In genomic region chr3:79567703-79568362, GRCm38 (mm10) we compare ENCODE assay signal across 8 mouse cellular contexts. TPM values are rescaled to one million over a fixed set of nuclear protein-coding genes. Genes with fewer than 3 reads are reported as not detected.
DNase-seq lines count a peak whose midpoint lies in the region; ATAC-seq and TF ChIP-seq lines count a peak whose summit lies in the region.

Gene Fnip2 (minus strand): TSS chr3:79567796.

- peak within 1 kb of the TSS; percentile 89 for H3K9ac ChIP-seq in heart, embryonic 15.5 days
- peak within 1 kb of the TSS; percentile 87 for H3K9ac ChIP-seq in liver, embryonic 14.5 days (replicated peaks)
- H3K9ac ChIP-seq in neural tube, embryonic 11.5 days (ENCODE audit: low read length) = peak within 1 kb of the TSS; percentile 84
- peak within 1 kb of the TSS; percentile 76 for H3K9ac ChIP-seq in stomach, postnatal 0 days (ENCODE audit: low read length)

- peak; percentile 40 to 49 for DNase-seq in CD8-positive naive resting alpha-beta T cell, adult 2 months (ENCODE audit: low read depth in 2 of 2, low spot score in 2 of 2)
- DNase-seq in c-Kit-positive CD71-negative TER-119-negative erythroid progenitor cells, embryonic 14.5 days (ENCODE audit: low read depth) = peak; percentile 77
- DNase-seq in forebrain, embryonic 10.5 days (ENCODE audit: extremely low spot score, low spot score) = peak; percentile 96
- peak; percentile 92 to 97 for DNase-seq in kidney, postnatal 25 days
- DNase-seq in liver, embryonic 14.5 days (ENCODE audit: low read depth in 3 of 3, low spot score in 3 of 3) = peak; percentile 92 to 94 (median 93)
- peak; percentile 94 for DNase-seq in neural tube, embryonic 11.5 days (ENCODE audit: low spot score)
- DNase-seq in stomach, postnatal 0 days (ENCODE audit: low spot score) = peak; percentile 96

- no peaks in the 10 kb centered on the region for H3K27me3 ChIP-seq in forebrain, embryonic 10.5 days (ENCODE audit: poor library complexity, severe bottlenecking)
- H3K27me3 ChIP-seq in heart, embryonic 15.5 days = no peaks in the 10 kb centered on the region
- no peaks in the 10 kb centered on the region for H3K27me3 ChIP-seq in liver, embryonic 14.5 days (ENCODE audit: control insufficient read depth, insufficient read depth, low read length)
- no peaks in the 10 kb centered on the region for H3K27me3 ChIP-seq in neural tube, embryonic 11.5 days (ENCODE audit: control insufficient read depth, insufficient read depth, low read length)
- H3K27me3 ChIP-seq in stomach, postnatal 0 days (ENCODE audit: control insufficient read depth, insufficient read depth, low read length) = no peaks in the 10 kb centered on the region

- peak within 1 kb of the TSS; percentile 95 for H3K4me2 ChIP-seq in heart, embryonic 15.5 days
- peak within 1 kb of the TSS; percentile 91 for H3K4me2 ChIP-seq in liver, embryonic 14.5 days (ENCODE audit: low read depth)
- H3K4me2 ChIP-seq in neural tube, embryonic 11.5 days (ENCODE audit: low read depth) = peak within 1 kb of the TSS; percentile 92
- H3K4me2 ChIP-seq in stomach, postnatal 0 days (replicated peaks; ENCODE audit: low read depth) = peak within 1 kb of the TSS; percentile 93

- TF ChIP-seq CTCF in liver, embryonic 14.5 days (IDR thresholded peaks at IDR 0.05; ENCODE audit: low read depth) = no peak
- TF ChIP-seq CTCF in stomach, postnatal 0 days (IDR thresholded peaks at IDR 0.05; ENCODE audit: low read depth) = no peak

- no peaks in the 10 kb centered on the region for H3K36me3 ChIP-seq in forebrain, embryonic 10.5 days (replicated peaks)
- H3K36me3 ChIP-seq in heart, embryonic 15.5 days = no peaks in the 10 kb centered on the region
- H3K36me3 ChIP-seq in liver, embryonic 14.5 days (replicated peaks; ENCODE audit: control insufficient read depth, insufficient read depth, low read depth) = no peaks in the 10 kb centered on the region
- H3K36me3 ChIP-seq in neural tube, embryonic 11.5 days (ENCODE audit: control insufficient read depth, insufficient read depth, low read length) = no peaks in the 10 kb centered on the region
- H3K36me3 ChIP-seq in stomach, postnatal 0 days (ENCODE audit: control insufficient read depth, insufficient read depth, low read length) = no peaks in the 10 kb centered on the region

- peak within 1 kb of the TSS; percentile 87 for H3K4me3 ChIP-seq in forebrain, embryonic 10.5 days
- H3K4me3 ChIP-seq in heart, embryonic 15.5 days = peak within 1 kb of the TSS; percentile 88
- peak within 1 kb of the TSS; percentile 83 to 95 for H3K4me3 ChIP-seq in liver, embryonic 14.5 days (ENCODE audit: insufficient read depth in 1 of 2, low read depth in 2 of 2, low read length in 2 of 2)
- peak within 1 kb of the TSS; percentile 84 for H3K4me3 ChIP-seq in neural tube, embryonic 11.5 days (ENCODE audit: low read depth, low read length)
- peak within 1 kb of the TSS; percentile 77 for H3K4me3 ChIP-seq in stomach, postnatal 0 days (ENCODE audit: low read depth, low read length)

- peak; percentile 93 for ATAC-seq in heart, embryonic 15.5 days (replicated peaks; ENCODE audit: insufficient number of reproducible peaks, insufficient read depth, low FRiP score, low read depth)
- peak; percentile 92 for ATAC-seq in liver, embryonic 14.5 days (ENCODE audit: insufficient read depth)
- ATAC-seq in neural tube, embryonic 11.5 days (ENCODE audit: insufficient read depth, low FRiP score, low TSS enrichment) = peak; percentile 94
- ATAC-seq in stomach, postnatal 0 days (ENCODE audit: low FRiP score, low TSS enrichment) = peak; percentile 97

- under 1% methylated on average over 54 of the region's 55 CpGs for WGBS in forebrain, embryonic 10.5 days
- WGBS in heart, embryonic 15.5 days = under 1% methylated on average over 54 of the region's 55 CpGs
- 1% methylated on average over 48 of the region's 55 CpGs for WGBS in liver, embryonic 14.5 days (ENCODE audit: insufficient replicate concordance)
- under 1% methylated on average over 55 of the region's 55 CpGs for WGBS in neural tube, embryonic 11.5 days
- WGBS in stomach, postnatal 0 days = 1% methylated on average over 35 of the region's 55 CpGs

- peaks cover 27% of the 10 kb centered on the region for H3K4me1 ChIP-seq in forebrain, embryonic 10.5 days
- peaks cover 12% of the 10 kb centered on the region for H3K4me1 ChIP-seq in heart, embryonic 15.5 days (replicated peaks)
- H3K4me1 ChIP-seq in liver, embryonic 14.5 days (replicated peaks; ENCODE audit: control insufficient read depth in 2 of 2, insufficient read depth in 2 of 2, low read length in 1 of 2) = peaks cover 18 to 33% of the 10 kb centered on the region in 2 experiments
- peaks cover 4% of the 10 kb centered on the region; the same call in 1 of the 2 replicates for H3K4me1 ChIP-seq in neural tube, embryonic 11.5 days (ENCODE audit: control insufficient read depth, insufficient read depth, low read length)
- H3K4me1 ChIP-seq in stomach, postnatal 0 days (replicated peaks; ENCODE audit: control insufficient read depth, insufficient read depth) = no peaks in the 10 kb centered on the region

- H3K27ac ChIP-seq in forebrain, embryonic 10.5 days = peak within 1 kb of the TSS; percentile 92
- H3K27ac ChIP-seq in heart, embryonic 15.5 days = peak within 1 kb of the TSS; percentile 88
- peak within 1 kb of the TSS; percentile 93 for H3K27ac ChIP-seq in liver, embryonic 14.5 days
- H3K27ac ChIP-seq in neural tube, embryonic 11.5 days (ENCODE audit: low read depth, low read length) = peak within 1 kb of the TSS; percentile 64
- H3K27ac ChIP-seq in stomach, postnatal 0 days (replicated peaks) = peak within 1 kb of the TSS; percentile 89

- peak; percentile 26; the same call in 1 of the 2 replicates for TF ChIP-seq EP300 in liver, embryonic 14.5 days (IDR thresholded peaks at IDR 0.05; ENCODE audit: low read depth)
- TF ChIP-seq EP300 in stomach, postnatal 0 days (optimal IDR thresholded peaks at IDR 0.05) = no peak

- H3K9me3 ChIP-seq in forebrain, embryonic 10.5 days = no peaks in the 10 kb centered on the region
- H3K9me3 ChIP-seq in heart, embryonic 15.5 days (replicated peaks) = no peaks in the 10 kb centered on the region
- no peaks in the 10 kb centered on the region for H3K9me3 ChIP-seq in liver, embryonic 14.5 days (ENCODE audit: control insufficient read depth, low read length)
- no peaks in the 10 kb centered on the region for H3K9me3 ChIP-seq in neural tube, embryonic 11.5 days (ENCODE audit: control insufficient read depth, low read length)
- no peaks in the 10 kb centered on the region for H3K9me3 ChIP-seq in stomach, postnatal 0 days (ENCODE audit: control insufficient read depth, low read length)

RNA-seq across cellular contexts. Expression of gene Fnip2, which starts in this region (rescaled TPM):
- 5.6 and 6.5 TPM in 2 replicates for polyA plus RNA-seq in forebrain, embryonic 10.5 days (2016; fragmentation: Nextera tagmentation; extraction: Ambion mirVana)
- polyA plus RNA-seq in heart, embryonic 15.5 days (2015; fragmentation: Nextera tagmentation; extraction: Ambion mirVana) = 2.9 and 3.6 TPM in 2 replicates
- polyA plus RNA-seq in liver, embryonic 14.5 days (2012; rRNA removed) = 5.2 and 5.9 TPM in 2 replicates
- polyA plus RNA-seq in liver, embryonic 14.5 days (2014; fragmentation: Nextera tagmentation; extraction: Ambion mirVana) = 3.5 TPM in 2 replicates
- polyA plus RNA-seq in neural tube, embryonic 11.5 days (2014; fragmentation: Nextera tagmentation; extraction: Ambion mirVana) = 7.2 and 7.4 TPM in 2 replicates
- 2.5 and 2.6 TPM in 2 replicates for polyA plus RNA-seq in stomach, postnatal 0 days (2015; fragmentation: Nextera tagmentation; extraction: Ambion mirVana)

Comparison
In these comparisons a context has a peak if more than half of its experiments do, and no peak if none do; other contexts are left out.
1. Peak in every context shown above with its lines: DNase-seq, ATAC-seq, H3K4me3 ChIP-seq and H3K27ac ChIP-seq.
2. DNase-seq: peak in every context shown above with its lines; median percentile 96 in forebrain, embryonic 10.5 days; 96 in stomach, postnatal 0 days; 94 in kidney, postnatal 25 days; 94 in neural tube, embryonic 11.5 days; 93 in liver, embryonic 14.5 days; 77 in c-Kit-positive CD71-negative TER-119-negative erythroid progenitor cells, embryonic 14.5 days; 44 in CD8-positive naive resting alpha-beta T cell, adult 2 months.